Mouse (Mus musculus): Measurements from ENCODE around the gene Pfkfb2.

DNA sequence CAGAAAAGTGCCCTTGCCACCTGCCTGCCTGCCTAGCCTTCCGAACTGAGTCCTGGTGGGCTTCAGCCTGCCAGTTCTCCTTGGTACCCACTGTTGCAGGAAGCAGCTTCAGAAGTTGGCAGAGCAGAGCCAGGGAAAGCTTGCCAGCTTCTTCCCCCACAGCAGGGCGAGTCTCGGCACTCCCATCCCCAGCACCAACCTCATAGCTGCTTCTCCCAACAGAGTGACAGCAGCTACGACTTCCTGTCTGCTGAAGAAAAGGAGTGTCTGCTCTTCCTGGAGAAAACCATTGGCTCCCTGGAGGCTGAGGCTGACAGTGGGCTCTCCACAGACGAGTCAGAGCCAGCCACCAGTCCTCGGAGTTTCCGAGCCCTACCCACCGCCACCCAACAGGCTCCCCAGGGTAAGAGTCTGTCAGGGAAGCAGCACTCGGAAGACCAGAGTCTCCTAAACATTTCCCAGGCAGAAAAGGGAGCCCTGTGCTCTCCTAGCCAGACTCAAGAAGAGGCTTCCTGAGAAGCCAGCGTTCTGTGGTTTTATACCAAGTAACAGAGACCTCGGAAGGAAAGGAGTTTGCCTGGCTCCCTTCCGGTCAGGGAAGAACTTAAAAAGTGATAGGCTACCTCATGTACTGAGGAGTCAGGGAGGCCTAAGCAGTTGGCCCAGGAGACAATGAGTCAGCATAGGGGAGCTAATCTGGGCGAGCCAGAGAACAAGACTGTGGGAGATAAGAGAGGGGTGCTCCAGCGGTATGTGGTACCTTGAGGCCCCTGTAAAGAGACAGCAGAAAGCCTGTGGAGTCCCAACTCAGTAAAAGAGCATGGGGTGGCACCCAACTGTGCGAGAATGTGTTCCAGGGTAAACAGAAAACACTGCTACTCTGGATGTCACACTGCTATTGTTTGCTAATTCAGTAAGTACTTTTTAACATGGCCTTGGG lies 12.0 kb upstream of the Pfkfb2 start:
- TF ChIP-seq CTCF (IDR thresholded peaks at IDR 0.05) (no peak), EP300 (IDR thresholded peaks at IDR 0.05) (no peak)

Data from lung, postnatal 0 days (tissue).